Mouse (Mus musculus): Measurements from ENCODE around the gene Thra. TPM values are rescaled to one million over a fixed set of nuclear protein-coding genes. Genes with fewer than 3 reads are reported as not detected.

Thra gene
- polyA plus RNA-seq, 1 experiment: 495 TPM

DNA sequence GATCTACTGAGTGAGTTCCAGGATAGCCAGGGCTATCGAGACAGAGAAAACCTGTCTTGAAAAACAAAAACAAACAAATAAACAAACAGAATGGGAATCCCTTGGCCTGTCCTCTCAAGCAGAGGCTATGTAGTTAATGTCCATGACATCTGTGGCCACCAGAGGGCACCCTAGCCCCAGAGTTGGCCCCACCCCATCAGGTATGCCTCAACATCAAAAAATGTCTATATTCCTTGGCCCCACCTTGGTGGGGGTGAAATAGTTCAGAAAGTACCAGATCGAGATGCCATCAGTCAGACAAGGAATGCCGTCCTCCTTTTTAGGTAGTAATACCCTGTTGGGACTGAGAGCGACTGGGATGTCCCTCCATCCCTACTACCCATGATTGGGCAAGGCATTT, 40.5 kb upstream of the Thra start:
- TF ChIP-seq CTCF (IDR thresholded peaks at IDR 0.05; ENCODE audit: insufficient read depth, low read depth, low read length) (0 out of 2 replicates have a peak, but pooled peaks have one; percentile 16), POLR2A (IDR thresholded peaks at IDR 0.05; ENCODE audit: insufficient read depth, low read depth, low read length) (no peak)
- 38% methylated on average over 4 of the region's 4 CpGs for WGBS

DNA sequence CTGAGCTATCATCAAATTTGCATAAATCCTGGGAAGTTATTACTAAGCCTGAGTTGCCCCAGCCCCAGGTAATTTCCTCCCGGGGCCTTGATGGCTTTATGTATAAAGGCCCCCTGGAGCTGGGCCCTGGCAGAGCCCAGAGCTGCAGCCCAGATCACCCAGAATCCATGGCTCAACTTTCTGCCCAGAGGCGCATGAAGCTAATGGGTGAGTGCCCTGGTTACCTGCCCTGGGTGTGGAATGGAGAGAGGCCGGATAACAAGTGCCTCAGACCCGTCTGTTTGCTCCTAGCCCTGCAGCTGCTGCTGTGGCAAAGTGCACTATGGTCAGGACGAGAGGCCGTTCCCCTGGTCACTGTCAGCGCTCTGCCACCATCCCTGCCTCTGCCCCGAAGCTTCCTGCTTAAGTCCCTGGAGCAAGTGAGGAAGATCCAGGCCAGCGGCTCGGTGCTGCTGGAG, 39.2 kb upstream of the Thra start, which contains the start of gene Csf3:
Gene Csf3 (plus strand): TSS at position 51 of the 458 bp plus-strand sequence.
- WGBS: 67% methylated on average over 10 of the region's 10 CpGs
- Histone ChIP-seq H3K4me3 (ENCODE audit: insufficient read depth, low read depth, low read length) (no peak within 1 kb of the TSS), H3K4me1 (ENCODE audit: control insufficient read depth, insufficient read depth, low read length) (no peaks in the 10 kb centered on the region), H3K27ac (ENCODE audit: insufficient read depth, low read depth, low read length) (no peak within 1 kb of the TSS)
- TF ChIP-seq POLR2A (IDR thresholded peaks at IDR 0.05; ENCODE audit: insufficient read depth, low read depth, low read length) (no peak), CTCF (IDR thresholded peaks at IDR 0.05; ENCODE audit: insufficient read depth, low read depth, low read length) (no peak)

More for the DNA sequence above, 40.5 kb upstream of the Thra start:
- H3K4me3 ChIP-seq (ENCODE audit: insufficient read depth, low read depth, low read length): no peak overlapping the region
- H3K27ac ChIP-seq (ENCODE audit: insufficient read depth, low read depth, low read length): no peak overlapping the region
- H3K4me1 ChIP-seq (ENCODE audit: control insufficient read depth, insufficient read depth, low read length): no peaks in the 10 kb centered on the region

- no peaks in the 10 kb centered on the region for H3K4me1 ChIP-seq (ENCODE audit: control insufficient read depth, insufficient read depth, low read length)
- TF ChIP-seq CTCF (IDR thresholded peaks at IDR 0.05; ENCODE audit: insufficient read depth, low read depth, low read length) (no peak), POLR2A (IDR thresholded peaks at IDR 0.05; ENCODE audit: insufficient read depth, low read depth, low read length) (no peak)
- no peak overlapping the region for H3K4me3 ChIP-seq (ENCODE audit: insufficient read depth, low read depth, low read length)
- H3K27ac ChIP-seq (ENCODE audit: insufficient read depth, low read depth, low read length): no peak overlapping the region
- WGBS: 71% methylated on average over 5 of the region's 5 CpGs
Observed at GRCm38 (mm10) chr11:98702323-98702722, 38.1 kb upstream of the Thra start.

DNA sequence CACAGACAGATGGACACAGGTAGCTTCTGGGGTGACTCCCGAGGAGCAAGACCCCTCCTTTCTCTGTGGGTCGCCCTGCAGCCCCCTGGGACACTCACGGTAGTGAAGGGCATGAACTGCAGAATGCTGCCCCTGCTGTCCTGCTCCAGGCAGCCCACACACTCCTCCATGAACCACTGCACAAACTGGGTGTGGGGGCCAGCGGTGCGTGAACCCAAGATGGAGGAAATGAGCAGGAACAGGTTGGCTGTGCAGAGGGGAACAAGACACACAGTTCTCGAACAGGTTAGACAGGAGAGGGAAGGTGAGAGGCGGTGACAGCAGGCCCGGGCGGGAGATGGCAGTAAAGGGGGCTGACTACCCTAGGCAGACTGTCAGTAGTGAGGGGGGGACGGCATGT, 35.4 kb upstream of the Thra start:
- 90% methylated on average over 10 of the region's 10 CpGs for WGBS
- TF ChIP-seq CTCF (IDR thresholded peaks at IDR 0.05; ENCODE audit: insufficient read depth, low read depth, low read length): no peak
- H3K27ac ChIP-seq (ENCODE audit: insufficient read depth, low read depth, low read length): no peak overlapping the region
- H3K4me1 ChIP-seq (ENCODE audit: control insufficient read depth, insufficient read depth, low read length): peaks cover 12% of the 10 kb centered on the region
- no peak overlapping the region for H3K4me3 ChIP-seq (ENCODE audit: insufficient read depth, low read depth, low read length)

DNA sequence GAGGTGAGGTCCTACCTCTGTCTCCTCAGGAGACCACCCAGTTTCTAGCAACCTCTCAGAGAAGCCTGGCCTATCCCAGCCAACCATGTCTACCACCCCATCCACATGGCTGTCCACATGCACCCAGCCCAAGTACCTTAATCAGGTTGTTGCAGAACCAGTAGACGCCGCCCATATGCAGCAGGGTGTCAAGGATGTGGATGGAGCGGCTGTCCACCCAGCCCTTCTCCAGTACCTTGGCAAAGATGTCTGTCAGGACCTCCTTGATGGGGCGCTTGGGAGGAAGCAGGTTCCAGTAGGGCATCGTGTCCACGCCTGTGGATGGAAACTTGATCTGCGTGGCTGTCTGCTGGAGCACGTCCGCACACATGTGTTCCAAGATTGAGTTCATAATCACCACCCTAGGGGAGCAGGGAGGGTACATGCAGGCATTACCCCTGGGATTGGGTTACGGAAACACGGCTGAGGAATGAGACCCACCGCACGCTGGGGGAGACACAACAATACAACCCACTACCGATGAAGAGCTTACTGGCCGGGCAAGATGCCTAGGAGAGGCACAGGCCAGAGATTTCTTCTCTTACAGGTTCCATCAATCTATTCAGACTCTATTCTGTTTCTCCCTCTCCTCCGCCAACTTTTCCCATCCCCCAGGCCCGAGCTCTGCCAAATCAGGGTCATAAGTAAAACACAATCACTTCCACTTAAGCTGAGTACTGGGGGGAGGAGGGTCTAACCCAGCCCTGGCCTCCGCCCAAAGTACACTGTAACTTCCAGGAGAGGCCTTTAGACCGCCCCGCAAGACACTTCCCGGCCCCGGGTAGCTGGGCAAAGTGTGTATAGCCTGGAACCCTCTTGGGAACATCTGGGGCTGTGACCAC, 32.8 kb upstream of the Thra start:
- WGBS: 67% methylated on average over 22 of the region's 22 CpGs
- TF ChIP-seq POLR2A (IDR thresholded peaks at IDR 0.05; ENCODE audit: insufficient read depth, low read depth, low read length) (no peak), CTCF (IDR thresholded peaks at IDR 0.05; ENCODE audit: insufficient read depth, low read depth, low read length) (no peak)
- Histone ChIP-seq H3K4me1 (ENCODE audit: control insufficient read depth, insufficient read depth, low read length) (peaks cover 15% of the 10 kb centered on the region), H3K4me3 (ENCODE audit: insufficient read depth, low read depth, low read length) (no peak overlapping the region), H3K27ac (ENCODE audit: insufficient read depth, low read depth, low read length) (no peak overlapping the region)

GRCm38 (mm10) chr11:98708282-98708956, 32.0 kb upstream of the Thra start:
- 78% methylated on average over 19 of the region's 19 CpGs for WGBS
- no peak for TF ChIP-seq CTCF (IDR thresholded peaks at IDR 0.05; ENCODE audit: insufficient read depth, low read depth, low read length)
- no peak for TF ChIP-seq POLR2A (IDR thresholded peaks at IDR 0.05; ENCODE audit: insufficient read depth, low read depth, low read length)
- H3K27ac ChIP-seq (ENCODE audit: insufficient read depth, low read depth, low read length): no peak overlapping the region
- H3K4me3 ChIP-seq (ENCODE audit: insufficient read depth, low read depth, low read length): no peak overlapping the region
- peaks cover 15% of the 10 kb centered on the region for H3K4me1 ChIP-seq (ENCODE audit: control insufficient read depth, insufficient read depth, low read length)

DNA sequence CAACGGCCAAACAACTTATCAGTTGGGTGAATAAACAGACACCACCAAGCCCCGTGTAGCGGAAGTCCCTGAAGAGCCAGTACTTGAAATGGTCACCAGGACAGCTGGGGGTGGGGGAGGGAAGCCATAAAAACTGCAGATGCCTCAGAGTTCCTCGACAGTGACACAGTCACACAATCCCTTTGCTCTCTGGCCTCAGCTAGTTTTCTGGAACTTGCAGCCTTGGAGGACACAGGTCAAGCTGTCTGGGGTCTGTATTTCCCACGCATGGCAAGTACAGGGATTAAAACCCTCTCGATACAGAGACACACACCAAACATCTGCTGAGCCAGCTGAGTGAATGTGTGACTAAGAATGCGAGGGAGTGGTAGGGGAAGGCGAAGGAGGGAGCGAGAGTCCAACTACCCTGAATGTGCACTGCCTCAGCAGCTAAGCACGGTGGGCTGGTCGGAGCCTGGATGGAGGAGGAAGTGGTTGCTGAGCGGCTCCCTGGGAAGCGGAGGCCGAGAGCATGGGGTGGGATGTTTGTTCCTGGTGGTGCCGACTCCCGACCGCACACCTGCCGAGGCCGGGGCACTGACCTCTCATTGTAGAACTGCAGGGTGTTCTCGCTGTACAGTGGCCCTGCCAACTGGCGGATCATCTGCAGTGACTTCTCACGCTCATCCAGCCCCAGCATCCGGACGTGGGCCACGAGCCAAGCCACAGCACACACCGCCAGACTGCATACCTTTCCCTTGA, 31.3 kb upstream of the Thra start:
- H3K27ac ChIP-seq (ENCODE audit: insufficient read depth, low read depth, low read length): peak overlapping the region; percentile 17; the same call in 1 of the 2 replicates
- H3K4me1 ChIP-seq (ENCODE audit: control insufficient read depth, insufficient read depth, low read length): peaks cover 15% of the 10 kb centered on the region
- WGBS: 69% methylated on average over 26 of the region's 26 CpGs
- TF ChIP-seq CTCF (IDR thresholded peaks at IDR 0.05; ENCODE audit: insufficient read depth, low read depth, low read length): no peak
- TF ChIP-seq POLR2A (IDR thresholded peaks at IDR 0.05; ENCODE audit: insufficient read depth, low read depth, low read length): no peak
- H3K4me3 ChIP-seq (ENCODE audit: insufficient read depth, low read depth, low read length): no peak overlapping the region

DNA sequence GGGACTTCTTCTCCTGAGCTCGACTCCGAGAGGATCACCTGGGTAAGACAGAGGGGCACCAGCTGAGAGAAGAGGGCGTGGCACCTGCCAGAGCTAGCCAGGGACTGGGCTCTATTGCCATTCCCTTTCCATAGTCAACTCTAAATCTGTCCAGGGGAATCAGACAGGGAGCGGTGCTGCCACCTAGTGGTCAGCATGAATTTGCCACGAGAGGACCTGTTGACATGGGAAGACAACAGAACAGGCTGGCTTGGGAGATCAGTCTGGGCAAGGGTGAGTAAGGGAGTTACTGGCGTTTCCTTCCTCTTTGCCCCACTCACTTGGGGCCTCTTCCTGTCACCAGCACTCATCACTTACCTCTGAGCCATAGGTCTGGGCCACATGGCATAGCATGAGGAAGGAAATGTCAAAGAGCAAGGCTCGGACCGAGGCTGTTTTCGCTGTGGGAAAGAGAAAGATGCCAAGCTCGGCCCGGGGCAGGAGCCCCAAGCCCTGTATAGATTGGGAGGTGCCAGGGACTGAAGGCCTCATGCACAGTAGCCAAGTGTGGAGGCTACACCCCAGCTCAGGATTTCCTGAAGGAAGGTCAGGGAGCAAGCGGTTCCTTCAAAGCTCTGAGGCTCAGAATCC, 29.9 kb upstream of the Thra start:
- TF ChIP-seq CTCF (IDR thresholded peaks at IDR 0.05; ENCODE audit: insufficient read depth, low read depth, low read length): peak; percentile 63
- no peak for TF ChIP-seq POLR2A (IDR thresholded peaks at IDR 0.05; ENCODE audit: insufficient read depth, low read depth, low read length)
- WGBS: 48% methylated on average over 12 of the region's 12 CpGs
- Histone ChIP-seq H3K4me3 (ENCODE audit: insufficient read depth, low read depth, low read length) (no peak overlapping the region), H3K4me1 (ENCODE audit: control insufficient read depth, insufficient read depth, low read length) (peaks cover 15% of the 10 kb centered on the region), H3K27ac (ENCODE audit: insufficient read depth, low read depth, low read length) (no peak overlapping the region)

Measured in olfactory bulb, adult 2 months (tissue).